Mouse (Mus musculus) left cerebral cortex, postnatal 25 days (tissue): ENCODE data around the gene Gm17124. TPM values are rescaled to one million over a fixed set of nuclear protein-coding genes. Genes with fewer than 3 reads are reported as not detected.
"Not testable (repeated sequence)": the region's sequence is repeated elsewhere in the genome, so short reads cannot be mapped to it uniquely, and the experiment has no call there.

Source experiments
- DNase-seq, 2 experiments: peaks; one replicate each; pipeline ENCODE4 v3.0.0; 2022; ENCODE audit warnings: low spot score in 2 of 2, mixed read lengths in 1 of 2
- intact Hi-C: fragments of 180-260 bp; cut with DNase I; formaldehyde crosslinking; loops from one replicate; pipeline ENCODE4 v1.15.1; 2025
- microRNA-seq, 2 experiments: library from miRNA; unstranded; fragments of <30 nt; microRNA quantifications; one replicate each; pipeline ENCODE4 v1.2.0; 2022
- total RNA-seq, 2 experiments: library from RNA; stranded (reverse); gene quantifications; 2 replicates each; pipeline ENCODE4 v1.2.3; 2021

The Gm17124 gene
- not detected for total RNA-seq

DNA sequence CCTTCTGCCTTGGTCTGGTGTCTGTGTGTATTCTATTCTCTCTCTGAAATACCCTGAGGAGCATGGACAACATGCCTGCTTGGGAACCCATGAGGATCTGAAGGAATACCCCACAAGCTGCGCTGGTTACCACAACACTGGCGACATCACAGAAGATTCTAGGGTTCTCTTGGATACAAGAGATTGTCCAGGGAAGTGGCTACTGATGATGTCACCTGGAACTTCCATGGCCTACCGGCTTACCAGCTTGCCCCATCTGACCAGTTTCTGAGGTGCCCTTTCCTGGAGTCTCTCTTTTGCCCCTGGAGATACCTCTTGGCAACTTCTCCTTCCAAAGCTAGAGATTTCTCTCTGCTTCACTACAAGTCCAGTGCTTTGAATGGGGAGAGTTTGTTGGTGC is at the start of gene Gm17124:
TSS of gene Gm17124 (minus strand) at position 101 of the 400 bp plus-strand sequence.
- intact Hi-C loops, DNase-seq: not testable (repeated sequence)

GRCm38 (mm10) chr14:42641817-42642216 is 42.1 kb upstream of the Gm17124 start, which contains the start of gene Gm3633:
Gene Gm3633, minus strand, starts transcription at chr14:42641917.
- intact Hi-C loops: not testable (repeated sequence)

More at GRCm38 (mm10) chr14:42641817-42642216, 42.1 kb upstream of the Gm17124 start, which contains the start of gene Gm3633:
- not testable (repeated sequence) for DNase-seq

Small RNAs within 50 kb of the gene (microRNA-seq; reads per million reads assigned to microRNA genes)
- gene Gm23620: 0 reads per million in 2 experiments
- gene Gm25228: 0 reads per million in 2 experiments

Other genes starting within 250 kb of the Gm17124 start
- not detected for gene Gm8005, start 160.2 kb downstream of the Gm17124 start, total RNA-seq
- not detected for gene Gm8011, start 136.0 kb downstream of the Gm17124 start, total RNA-seq
- not detected for gene Gm8020, start 97.5 kb downstream of the Gm17124 start, total RNA-seq
- gene Gm8024, start 75.6 kb downstream of the Gm17124 start, total RNA-seq: not detected
- gene Gm3633, start 42.0 kb upstream of the Gm17124 start, total RNA-seq: not detected
- gene Gm10378, start 56.1 kb upstream of the Gm17124 start, total RNA-seq: not detected
- not detected for gene Gm3015, start 168.9 kb upstream of the Gm17124 start, total RNA-seq
- not detected for gene Gm10377, start 198.1 kb upstream of the Gm17124 start, total RNA-seq